Mouse (Mus musculus): Measurements from ENCODE around the gene Utrn.

- no peak for TF ChIP-seq CTCF (IDR thresholded peaks at IDR 0.05)
- no peak for TF ChIP-seq EP300 (IDR thresholded peaks at IDR 0.05)
Measured at GRCm38 (mm10) chr10:12713236-12713855, 155.8 kb downstream of the Utrn start.

Data from lung, postnatal 0 days (tissue).